Mouse (Mus musculus) kidney, postnatal 25 days (tissue): ENCODE measurements around the gene Colca2.

Source experiments
- DNase-seq, 2 experiments: peaks; one replicate each; pipeline ENCODE4 v3.0.0; 2021; ENCODE audit warnings: mixed read lengths in 2 of 2

Colca2 gene

DNA sequence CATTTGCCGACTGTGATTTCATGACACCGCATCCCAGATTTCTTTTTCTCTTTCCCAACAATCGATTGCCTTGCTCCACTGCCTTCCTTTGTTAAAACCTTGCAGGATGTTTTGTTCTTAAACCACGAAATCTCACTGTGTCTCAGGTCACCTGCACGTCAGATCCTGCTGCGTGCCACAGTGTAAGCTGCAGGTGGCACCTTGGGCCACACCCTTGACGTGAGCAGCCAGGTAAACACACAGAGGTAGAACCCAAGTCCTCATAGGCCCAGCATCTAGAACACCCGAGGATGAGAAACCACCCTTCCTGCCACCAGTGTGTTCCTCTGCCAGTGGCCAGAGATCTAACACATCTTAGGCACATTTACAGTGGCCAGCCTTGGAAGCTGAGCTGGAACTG lies 7.3 kb downstream of the Colca2 start:
- no peak for DNase-seq

DNA sequence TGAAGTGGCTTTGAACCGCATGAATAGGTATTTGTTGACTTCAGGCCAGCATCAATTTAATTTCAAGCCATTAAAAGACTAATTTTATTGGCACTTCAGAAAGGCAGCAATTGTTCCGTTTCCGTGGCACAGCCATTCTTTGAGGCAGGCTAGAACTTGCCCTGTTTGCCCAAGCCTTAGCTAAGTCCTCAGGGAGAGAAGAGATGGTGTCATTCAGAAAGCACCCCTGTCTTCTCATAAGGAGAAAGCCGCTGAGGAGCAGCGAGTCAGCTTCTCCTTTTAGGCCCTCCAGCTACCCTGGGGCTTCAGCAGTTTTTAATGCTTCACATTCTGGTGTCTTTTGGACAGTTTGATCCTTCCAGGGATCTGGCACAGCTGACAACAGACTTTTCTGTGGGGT lies 9.5 kb downstream of the Colca2 start:
- no peak for DNase-seq

DNA sequence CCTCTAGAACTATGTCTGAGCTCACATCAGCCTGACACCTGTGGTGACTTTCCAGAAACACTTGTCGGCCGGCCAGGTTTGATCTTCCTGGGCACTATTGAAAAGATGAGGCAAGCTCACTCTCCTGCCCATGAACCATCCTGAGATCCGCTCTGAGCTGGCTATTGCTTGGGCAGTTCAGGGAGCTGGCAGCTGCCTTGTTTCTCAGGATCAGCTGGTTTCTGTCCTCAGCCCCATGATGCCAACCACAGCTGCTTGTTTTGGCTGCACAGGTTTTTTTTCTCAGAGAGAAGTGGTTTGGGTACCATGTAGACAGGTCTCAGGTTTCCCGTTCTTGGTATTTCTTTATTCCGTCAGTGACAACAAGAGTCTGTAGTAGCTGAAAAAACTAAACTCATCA lies 19.9 kb downstream of the Colca2 start:
- no peak for DNase-seq

DNA sequence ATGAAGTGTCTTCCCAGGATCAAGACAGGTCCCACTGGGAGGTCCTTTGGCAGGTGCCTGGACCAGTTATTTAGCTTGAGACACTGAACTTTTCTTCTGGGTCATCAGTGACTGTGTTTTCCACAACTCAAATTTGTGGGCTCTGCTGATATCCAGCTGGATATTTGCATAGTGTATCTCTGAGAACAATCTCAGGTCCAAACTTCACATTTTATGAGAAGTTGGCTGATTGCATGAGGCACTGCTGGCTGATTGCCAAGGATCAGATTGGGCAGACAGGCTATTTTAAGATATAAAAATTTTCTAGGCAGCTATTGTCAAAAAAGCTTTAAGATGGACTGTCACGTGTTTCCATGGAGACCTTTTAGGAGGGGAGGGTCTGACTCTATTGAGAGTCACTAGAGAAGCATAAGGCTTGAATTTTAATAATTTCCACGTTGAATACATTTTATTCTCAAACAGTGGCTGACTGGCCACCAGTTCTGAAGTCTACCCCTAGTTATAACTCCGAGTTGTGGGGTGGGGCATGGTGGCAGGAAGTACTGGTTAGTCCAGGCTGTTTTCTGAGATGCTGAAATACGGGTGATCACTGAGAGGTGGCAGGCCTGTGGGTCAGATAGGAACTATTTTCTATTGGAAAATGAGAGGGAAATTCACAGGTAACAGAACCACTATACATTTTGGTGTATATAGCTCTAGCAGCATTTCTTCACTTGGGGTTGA lies 21.4 kb downstream of the Colca2 start:
- no peak for DNase-seq

DNA sequence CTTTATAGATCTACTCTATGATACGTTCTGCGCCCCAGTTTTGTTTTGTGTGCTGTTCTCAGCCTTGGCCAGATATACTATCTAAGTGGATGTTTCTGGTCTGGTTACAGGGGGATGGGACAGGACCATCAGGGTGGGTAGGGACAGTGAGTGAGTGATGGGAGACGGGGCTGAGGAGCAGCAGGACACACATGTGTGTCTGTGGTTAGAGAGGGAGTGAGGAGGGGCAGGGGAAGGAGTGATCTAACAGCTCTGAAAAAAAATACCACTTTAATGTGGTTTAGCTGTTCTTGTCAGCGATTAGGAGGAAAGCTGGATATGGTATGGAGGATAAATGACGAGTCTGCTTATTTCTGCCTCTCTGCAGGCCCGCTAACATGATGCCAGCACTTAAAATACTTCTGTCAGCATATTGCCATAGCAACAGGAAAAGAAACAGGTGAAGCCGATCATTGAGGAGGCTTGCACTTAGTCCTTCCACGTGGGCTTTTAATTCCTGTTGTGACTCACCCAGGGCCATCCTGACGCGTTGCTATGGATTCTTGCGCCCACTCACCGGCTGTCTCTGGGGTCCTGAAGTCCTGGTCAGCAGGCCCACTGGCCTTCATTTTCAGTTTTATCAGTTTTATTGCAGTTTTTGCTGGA lies 39.5 kb downstream of the Colca2 start:
- DNase-seq, result no peak

DNA sequence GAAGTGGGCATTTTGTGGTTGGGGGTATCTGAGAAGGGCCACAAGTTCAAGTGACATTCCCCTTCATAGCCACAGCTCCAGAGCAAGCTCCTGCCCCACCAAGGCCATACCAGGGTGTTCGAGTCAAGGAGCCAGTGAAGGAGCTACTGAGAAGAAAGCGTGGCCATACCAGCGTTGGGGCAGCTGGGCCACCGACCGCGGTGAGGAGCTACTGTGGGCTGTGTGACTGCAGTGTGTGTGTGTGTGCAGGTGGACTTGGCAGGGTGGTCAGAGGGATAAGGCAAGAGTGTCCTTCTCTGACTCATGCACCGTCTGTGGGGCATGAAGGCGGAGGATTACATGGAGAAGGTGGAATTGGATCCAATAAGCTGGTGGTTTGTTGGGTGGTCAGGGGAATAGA lies 46.2 kb downstream of the Colca2 start:
- DNase-seq, result no peak

DNA sequence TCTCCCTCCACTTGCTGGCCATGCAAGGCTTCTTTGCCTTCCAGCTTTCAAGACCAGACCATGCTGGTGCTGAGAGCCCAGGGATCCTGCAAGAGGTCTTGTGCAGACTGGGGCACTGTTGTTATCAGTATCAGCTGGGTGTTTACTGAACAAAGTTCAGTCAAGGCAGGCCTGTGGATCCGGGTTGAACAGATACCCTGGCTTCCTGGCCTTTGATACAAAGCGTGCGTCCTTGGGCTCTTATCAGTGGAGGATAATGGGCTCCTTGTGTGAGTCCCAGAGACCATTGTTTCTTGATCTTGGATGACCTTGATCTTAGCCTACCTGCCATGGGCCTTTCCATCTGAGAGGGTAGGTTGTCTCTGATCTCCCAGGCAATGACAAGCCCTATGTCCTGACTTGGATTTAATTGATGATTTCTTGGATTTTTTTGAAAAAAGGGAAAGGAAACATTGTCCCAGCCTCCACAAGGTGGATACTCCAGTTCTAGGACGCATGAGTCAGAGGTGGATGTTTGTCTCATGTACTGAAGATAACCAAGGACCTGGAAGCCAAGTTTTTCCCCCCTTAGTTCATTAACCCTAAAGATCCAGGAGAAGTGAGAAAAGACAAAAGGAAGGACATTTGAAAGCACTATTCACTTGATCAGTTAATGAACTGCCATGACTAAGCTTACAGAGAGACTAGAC lies 47.5 kb downstream of the Colca2 start:
- no peak for DNase-seq

DNA sequence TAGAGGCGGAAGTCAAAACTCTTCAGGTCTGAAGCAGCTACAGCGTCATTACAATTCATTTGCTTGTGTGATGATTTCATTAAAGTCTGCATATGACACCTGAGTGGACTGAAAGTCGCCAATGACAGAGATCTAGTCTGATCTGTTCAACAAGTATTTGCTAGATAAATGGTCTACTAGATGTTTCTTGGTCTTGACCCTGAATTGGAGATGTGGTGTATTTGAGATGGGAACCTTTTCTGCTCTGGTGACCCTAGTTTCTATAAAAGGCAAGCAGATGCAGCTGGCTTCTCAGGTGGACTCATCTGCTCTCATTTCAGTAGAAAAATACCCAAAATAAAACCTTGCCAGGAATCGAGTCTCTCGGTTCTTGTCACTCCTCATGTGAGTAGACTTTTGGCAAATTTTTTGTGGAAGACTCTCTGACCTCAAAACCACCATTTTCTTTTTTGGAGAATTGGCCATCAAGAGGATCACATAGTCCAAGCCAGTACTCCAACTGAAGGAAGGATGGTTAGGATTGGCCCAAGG lies 52.7 kb downstream of the Colca2 start:
- no peak for DNase-seq
